Mouse (Mus musculus) fibroblast of lung, adult 2 months (primary cell): ENCODE measurements at regions not wholly inside any gene's neighbourhood (a gene's known extent, or its start where the extent isn't known, plus 50 kb on each side); places are given as distances from the start of the nearest gene placed in this dataset.

Source experiments
- DNase-seq: peaks from one replicate; pipeline ENCODE4 v3.0.0-alpha.2; 2011; ENCODE audit warnings: low read depth

DNA sequence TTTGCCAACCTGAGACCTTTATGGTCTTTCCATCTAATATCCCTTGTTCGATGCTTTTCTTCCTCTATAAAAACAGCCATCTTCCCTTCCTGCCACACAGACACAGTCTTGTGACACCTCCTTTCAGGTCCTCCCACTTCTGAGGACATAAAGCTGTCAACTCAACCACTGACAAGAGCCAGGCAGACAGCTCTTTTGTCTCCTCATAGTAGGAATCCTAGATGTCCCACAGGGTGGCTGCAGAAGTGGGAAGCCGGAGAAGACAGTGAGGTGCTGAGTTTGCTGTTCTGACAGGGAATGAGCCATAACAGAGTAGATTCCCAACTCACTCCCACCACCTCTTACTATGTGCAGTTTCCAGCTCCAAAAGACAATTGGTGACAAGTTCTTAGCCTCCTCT is 358.4 kb downstream of the Pmp22 start:
- DNase-seq = no peak

DNA sequence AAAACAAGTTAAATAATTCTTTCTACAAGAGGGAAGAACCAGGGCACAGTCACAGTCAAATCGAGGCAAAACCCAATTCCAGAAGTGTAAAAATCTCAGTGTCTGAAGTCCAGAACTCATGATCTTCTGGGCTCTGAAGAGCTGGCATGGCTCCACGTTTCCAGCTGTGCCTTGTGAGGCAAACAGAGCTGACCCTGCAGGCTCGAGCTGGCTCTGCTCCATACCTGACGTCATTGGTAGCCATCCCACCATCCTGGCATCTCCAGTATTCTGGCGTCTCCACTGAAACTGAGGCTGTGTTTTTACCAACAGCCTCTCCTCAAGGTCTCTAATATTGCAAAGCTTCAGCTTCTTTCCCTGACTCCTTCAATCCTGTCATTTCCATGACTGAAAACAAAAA is 373.4 kb downstream of the Pmp22 start:
- DNase-seq = no peak

GRCm38 (mm10) chr11:63507387-63507786 is 378.6 kb downstream of the Pmp22 start:
- DNase-seq = no peak

GRCm38 (mm10) chr11:63508727-63509126 is 379.9 kb downstream of the Pmp22 start:
- DNase-seq = no peak

DNA sequence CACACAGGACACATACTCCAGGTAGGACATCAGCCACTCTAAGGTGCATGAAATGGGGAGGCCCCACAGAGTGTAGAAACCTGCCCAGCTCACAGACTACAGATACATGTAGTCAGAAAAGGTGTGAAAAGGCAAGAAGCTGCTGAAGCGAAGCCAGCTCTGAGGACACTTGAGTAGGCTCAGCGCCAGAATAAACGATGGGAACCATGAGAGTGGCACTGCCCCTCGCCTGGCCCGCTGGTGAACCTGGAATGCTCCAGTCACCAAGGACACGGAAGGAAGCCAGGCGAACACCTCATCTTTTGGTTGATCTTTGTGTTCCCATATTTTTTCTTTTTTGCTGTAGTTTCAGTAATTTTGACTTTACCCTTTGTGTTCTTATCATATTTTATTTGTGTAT is 381.8 kb downstream of the Pmp22 start:
- DNase-seq = no peak

GRCm38 (mm10) chr11:63514615-63515014 is 385.8 kb downstream of the Pmp22 start:
- DNase-seq = no peak

GRCm38 (mm10) chr11:63518847-63519246 is 390.1 kb downstream of the Pmp22 start:
- no peak for DNase-seq

- DNase-seq = no peak
Measured at GRCm38 (mm10) chr11:63524254-63524653, 395.5 kb downstream of the Pmp22 start.

GRCm38 (mm10) chr11:63525431-63525830 is 396.6 kb downstream of the Pmp22 start:
- no peak for DNase-seq

GRCm38 (mm10) chr11:63525956-63526355 is 396.1 kb downstream of the Hs3st3b1 start:
- DNase-seq = no peak

DNA sequence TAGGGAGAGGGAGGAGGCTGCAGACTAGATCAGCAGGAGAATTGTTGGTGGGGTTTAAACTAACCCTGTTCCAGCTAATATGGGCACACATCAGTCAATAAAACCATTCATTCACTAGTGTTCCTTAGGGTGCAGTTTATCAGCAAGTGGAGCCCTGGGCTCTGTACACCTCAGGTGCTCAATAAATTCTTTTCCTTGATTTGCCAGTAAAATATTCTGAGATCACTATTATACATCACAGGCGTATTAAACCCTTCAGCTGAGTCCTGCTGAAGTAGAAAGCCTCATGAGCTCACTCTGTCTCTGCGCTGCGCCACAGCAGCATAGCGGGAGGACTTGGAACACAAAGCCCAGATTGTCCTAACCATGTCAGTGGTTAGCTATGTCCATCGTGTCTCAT is 389.3 kb downstream of the Hs3st3b1 start:
- no peak for DNase-seq

DNA sequence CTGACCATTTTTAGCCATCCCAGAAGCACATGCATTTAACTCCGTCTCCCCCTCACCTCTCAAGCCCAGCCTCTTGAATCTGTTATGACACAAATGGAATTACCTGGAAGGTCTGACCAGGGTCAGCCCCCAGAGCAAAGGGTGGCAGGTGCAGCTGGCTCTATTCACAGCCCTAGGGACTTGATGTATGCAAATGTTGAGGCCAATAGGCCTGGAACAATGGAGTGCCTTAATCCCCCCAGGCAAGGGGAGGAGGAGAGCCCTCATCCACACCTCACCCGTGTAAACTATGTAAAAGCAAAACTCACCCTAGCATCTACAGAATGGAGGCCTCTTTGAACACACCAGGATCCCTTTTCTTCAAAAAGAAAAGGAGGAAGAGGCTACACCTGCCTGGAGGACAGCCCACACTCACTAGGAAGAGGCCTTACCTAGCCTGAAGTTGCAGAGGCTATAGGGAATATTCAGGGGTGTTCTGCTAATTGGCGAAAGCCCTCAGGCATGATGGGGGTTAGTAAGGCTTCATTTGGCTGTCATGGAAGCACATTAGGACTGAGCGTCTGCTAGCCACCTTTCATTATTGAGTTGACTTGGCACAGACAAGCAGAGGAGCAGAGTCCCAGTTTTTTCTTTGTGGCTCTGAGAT is 388.4 kb downstream of the Hs3st3b1 start:
- DNase-seq = no peak

- DNase-seq = no peak
Measured at GRCm38 (mm10) chr11:63537693-63538092, 384.4 kb downstream of the Hs3st3b1 start.

- DNase-seq = no peak
Measured at GRCm38 (mm10) chr11:63543971-63544696, 378.0 kb downstream of the Hs3st3b1 start.

DNA sequence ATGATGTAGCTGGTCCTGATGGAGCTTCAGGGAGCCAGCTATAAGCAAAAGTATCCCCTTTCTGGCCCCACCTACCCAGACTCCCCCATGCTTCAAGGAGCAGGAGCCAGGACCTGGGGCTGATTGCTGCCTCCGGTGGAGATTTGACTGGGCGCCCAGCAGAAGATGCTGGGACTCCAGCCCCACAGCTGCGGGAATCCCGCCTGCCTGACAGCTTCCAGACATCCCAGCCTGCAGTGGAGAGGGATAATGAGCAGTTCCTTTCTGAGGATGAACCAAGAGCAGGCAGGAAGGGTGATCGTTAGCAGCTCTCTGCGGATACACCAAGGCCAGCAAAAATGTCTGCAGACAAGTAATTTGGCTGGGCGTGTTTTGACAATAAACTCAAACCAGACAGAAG is 376.6 kb downstream of the Hs3st3b1 start:
- DNase-seq = no peak

DNA sequence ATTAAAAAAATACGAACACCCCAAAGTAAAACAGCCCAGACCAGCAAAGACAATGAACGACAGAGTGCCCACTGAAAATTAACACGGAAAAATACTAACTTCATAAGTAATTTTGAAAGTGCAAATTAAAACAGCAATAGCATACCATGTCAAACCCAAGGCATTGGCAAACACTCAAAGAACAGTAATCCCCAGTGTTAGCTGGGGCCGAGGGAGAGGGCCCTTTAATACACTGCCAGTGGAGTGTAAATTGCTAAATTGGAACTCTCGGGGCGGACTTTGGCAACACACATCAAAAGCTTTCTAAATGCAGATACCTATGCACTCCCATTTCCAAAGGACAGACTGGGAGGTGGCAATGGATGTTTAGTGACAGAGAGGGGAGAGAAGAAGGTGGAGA is 361.6 kb downstream of the Hs3st3b1 start:
- DNase-seq = no peak

DNA sequence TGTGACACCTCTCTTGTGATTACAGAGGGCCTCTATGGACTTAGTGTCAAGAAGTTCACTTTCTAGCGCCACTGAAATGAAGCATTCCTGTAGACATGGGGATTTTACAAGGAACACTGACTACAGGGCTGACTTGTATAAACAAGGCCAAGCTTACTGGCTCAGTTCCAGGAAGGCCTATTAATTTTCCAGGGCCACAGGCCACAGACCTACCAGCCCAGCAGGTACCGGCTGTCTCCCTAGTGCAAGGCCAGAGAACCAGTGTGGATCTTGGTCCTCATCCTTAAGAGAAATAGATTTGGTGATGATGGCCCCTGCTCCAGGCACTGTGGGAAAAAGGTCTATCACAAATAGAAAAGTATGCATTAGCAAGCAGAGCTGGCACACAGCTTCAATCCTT is 359.4 kb downstream of the Hs3st3b1 start:
- DNase-seq = no peak

DNA sequence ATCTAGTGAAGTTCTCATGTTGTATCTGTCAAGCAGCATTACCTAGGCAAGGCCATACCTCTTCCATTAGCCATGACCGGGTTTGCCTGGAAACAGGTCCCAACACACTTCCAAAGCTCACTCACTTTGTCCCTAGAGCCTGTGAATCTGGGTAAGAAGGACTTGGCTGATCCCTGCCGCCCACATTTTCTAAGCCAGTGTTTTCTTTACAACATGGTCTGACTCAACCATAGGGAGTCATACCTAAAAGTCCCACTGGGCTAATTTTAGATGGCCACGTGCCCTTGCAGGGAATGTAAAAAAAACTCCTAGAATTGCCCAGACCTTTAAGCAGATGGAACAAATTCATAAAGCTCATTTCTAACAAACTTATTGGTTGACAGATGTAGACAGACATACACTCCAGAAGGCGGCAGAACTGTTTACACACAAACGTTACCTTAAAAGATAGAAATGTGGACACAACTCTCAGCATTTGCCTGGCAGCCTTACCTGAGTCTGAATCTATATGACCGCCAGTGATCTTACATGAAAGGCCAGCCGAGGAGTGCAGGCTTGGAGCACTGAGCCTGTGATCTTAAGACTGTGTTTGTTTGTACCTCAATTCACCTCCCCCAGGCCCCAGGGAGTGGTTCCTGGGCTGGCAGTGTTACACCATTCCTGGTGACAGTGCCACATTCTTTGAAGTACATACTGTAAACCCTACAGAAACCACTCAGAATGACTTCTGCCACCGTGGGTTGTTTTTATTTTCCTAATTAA is 356.4 kb downstream of the Hs3st3b1 start:
- DNase-seq = peak; percentile 36

GRCm38 (mm10) chr11:63569785-63570479 is 352.2 kb downstream of the Hs3st3b1 start:
- DNase-seq = no peak

GRCm38 (mm10) chr11:63570646-63571045 is 351.4 kb downstream of the Hs3st3b1 start:
- no peak for DNase-seq

- no peak for DNase-seq
Measured at GRCm38 (mm10) chr11:63573271-63573670, 348.8 kb downstream of the Hs3st3b1 start.

GRCm38 (mm10) chr11:63583321-63583720 is 338.8 kb downstream of the Hs3st3b1 start:
- no peak for DNase-seq
